Mouse (Mus musculus): Measurements from ENCODE around the gene Supt7l. TPM values are rescaled to one million over a fixed set of nuclear protein-coding genes. Genes with fewer than 3 reads are reported as not detected.
A peak's percentile ranks its signal among the peaks of the same experiment; 100 is the strongest.

The Supt7l gene
- total RNA-seq, 4 experiments from 2014 or later: 20.3 to 24.5 (median 22.9) TPM

DNA sequence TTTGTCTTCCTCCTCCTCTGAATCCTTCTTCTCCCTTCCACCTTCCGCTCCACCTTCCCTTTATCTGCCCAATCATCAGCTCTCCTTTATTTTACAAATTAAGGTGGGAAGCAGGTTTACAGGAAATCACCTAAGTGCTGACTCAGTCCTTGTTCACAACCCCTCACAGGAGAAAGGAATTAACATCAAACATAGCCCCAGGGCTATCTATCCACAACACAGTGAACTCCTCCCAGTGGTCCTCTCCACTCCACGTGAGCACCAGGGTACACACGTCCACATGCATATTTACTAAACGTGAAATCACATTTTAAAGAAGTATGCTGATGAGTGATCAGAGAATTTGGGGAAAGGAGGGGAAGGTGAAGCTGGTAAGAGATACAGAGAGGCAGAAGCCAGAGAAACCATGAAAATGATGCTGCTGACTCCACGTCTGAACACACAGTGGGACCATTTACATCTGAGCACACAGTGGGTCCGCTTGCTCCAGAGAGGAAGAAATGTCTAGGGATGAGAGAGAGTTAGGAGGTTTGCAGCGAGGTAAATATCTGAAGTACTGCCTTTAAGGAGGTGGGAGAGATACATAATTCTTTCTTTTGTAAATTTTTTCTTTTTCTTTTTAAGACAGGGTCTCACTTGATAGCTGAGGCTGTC, 38.4 kb downstream of the Supt7l start:
- no peak for DNase-seq

DNA sequence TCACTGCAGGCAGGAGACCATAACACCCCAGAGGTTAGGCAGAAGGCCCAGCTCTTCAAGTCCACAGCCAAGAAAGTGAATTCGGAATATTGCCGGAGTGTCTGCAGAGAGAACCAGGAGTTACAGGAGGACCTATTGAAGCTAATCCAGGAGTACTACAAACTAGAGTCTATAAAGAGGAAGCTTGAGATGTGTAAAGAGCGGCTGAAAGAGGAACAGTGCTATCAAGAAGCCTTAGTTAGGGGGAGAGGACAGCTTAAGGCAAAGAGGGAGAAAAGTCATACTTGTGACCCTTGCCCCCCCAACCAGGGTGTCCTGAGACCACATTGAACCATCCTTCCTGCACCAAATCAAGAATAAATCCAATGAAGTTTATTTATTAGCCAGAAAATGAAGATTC, 39.7 kb downstream of the Supt7l start:
- no peak for DNase-seq

DNA sequence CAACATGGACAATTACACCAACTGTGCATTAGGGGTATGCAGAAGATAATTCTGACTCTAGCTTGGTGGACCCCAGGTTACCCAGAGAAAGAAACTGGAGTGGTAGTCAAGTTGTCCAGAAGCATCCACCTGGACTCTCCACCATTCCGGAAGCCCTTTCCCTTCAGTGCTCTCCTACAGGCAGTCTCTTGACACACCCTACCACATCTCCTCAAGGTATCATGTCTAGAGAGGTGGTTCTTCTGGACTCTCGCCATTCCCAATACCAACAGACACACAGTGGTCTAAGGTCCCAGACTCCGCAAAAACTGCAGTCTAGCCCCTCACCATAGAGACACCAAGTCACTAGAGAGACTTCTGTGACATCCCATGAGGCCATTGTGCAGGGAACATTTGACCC, 42.2 kb downstream of the Supt7l start, which contains the start of gene 4930548H24Rik:
4930548H24Rik (plus strand) TSS at position 301 of the 400 bp plus-strand sequence.
- no peak for DNase-seq

DNA sequence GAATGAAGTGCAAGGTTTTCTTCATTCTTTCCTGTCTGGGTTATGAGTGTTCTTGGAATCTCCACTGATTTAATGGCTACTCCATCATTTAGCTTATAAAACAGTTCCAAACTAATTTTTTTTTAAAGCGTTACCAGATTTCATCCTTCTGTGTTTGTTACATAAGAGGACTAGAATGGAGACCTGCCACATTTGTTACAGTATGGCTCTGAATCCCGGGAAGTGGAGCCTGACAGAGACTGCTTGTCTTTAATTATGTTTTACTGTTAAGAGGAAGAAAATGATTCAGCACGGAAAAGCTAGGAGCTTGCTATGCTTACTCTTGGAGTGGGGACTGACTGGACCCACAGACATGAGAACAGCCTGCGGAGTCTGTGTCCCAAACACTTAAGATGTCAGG, 47.1 kb downstream of the Supt7l start:
- no peak for DNase-seq

DNA sequence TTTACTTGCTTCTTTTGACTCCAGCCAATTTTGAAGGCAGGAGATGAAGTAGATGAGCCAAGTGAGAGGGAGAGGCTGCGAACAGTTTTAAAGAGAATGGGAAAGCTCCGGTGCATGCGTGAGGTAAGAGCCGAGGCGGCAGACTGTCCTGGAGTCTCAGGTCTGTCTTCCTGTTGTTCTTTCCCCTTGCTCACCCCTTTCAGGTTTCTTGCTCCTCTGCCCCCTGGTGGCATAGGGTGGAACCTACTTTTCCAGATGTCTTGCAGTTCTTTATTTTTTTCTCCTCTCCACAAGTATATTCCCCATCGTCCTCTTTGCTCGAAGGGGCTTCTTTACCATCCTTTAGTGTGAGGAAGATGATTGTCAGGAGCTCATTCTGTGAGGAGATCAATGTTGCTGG, 57.3 kb downstream of the Supt7l start:
- DNase-seq: peak; percentile 16

DNA sequence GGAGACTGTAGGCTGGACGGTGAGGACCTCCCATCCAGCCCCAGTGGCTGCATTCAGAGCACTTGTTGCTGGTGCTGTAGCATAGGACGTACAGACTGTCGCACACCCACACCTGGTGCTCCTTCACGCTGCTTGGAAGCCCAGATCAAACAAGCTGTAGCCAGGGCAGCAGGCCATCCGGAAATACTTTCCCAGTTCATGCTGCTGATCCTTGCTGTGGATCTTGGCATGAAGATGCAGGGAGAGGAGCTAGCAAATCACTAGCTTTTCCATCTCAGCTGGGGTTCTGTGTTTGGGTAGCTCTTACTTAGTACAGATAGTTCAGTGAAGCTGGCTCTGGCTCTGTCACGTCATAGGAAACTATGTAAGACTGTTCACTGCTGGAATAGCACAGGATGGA, 57.9 kb downstream of the Supt7l start:
- no peak for DNase-seq

DNA sequence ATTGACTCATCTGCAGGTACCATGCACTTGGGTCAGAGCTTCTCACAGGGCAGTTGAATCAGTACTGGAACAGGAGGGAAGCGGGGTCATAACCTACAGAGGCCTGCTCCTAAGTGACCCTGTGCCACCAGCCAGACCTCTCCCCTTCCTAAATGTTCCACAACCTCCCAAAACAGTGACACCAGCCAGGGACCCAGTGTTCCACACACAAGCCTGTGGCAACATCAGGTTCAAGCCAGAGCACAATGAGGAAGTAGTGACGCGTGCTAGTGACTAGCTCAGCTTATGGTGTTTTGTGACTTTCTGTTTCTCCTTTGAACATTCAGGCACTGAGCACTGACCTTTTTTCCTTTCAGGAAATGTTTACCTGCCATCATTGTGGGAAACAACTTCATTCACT, 59.8 kb downstream of the Supt7l start:
- DNase-seq: no peak

Other genes starting within 250 kb of the Supt7l start
- 10 to 100 TPM; 38.1 to 62.4 (median 49.5) TPM for gene Ift172, start 236.7 kb downstream of the Supt7l start, total RNA-seq (2022)
- 10 to 100 TPM in 2 of 4 experiments, 1 to 10 TPM in 2; 6.6 to 15.1 (median 10.6) TPM for gene Fndc4, start 231.7 kb downstream of the Supt7l start, total RNA-seq (2022)
- gene Gckr, start 230.4 kb downstream of the Supt7l start, total RNA-seq (2022): under 1 TPM in 3 of 4 experiments, not detected in 1; 0.26 to 0.70 (median 0.49) TPM
- 10 to 100 TPM; 21.4 to 36.3 (median 26.8) TPM for gene Zfp512, start 75.4 kb downstream of the Supt7l start, total RNA-seq (2022)
- under 1 TPM in 2 of 4 experiments, not detected in 2; 0.22 TPM for gene 4930548H24Rik, start 42.1 kb downstream of the Supt7l start, total RNA-seq (2022)
- gene Gpn1, start 33.1 kb downstream of the Supt7l start, total RNA-seq (2022): 10 to 100 TPM; 34.2 to 39.4 (median 36.6) TPM
- gene Slc4a1ap, start 812 bp downstream of the Supt7l start, total RNA-seq (2022): 10 to 100 TPM; 34.9 to 44.1 (median 38.0) TPM
- 100 to 1,000 TPM; 266 to 421 (median 323) TPM for gene Mrpl33, start 69.1 kb upstream of the Supt7l start, total RNA-seq (2022)
- 10 to 100 TPM in 3 of 4 experiments, 1 to 10 TPM in 1; 8.9 to 14.8 (median 10.5) TPM for gene Rbks, start 169.8 kb upstream of the Supt7l start, total RNA-seq (2022)
- gene Babam2, start 169.9 kb upstream of the Supt7l start, total RNA-seq (2022): 100 to 1,000 TPM; 109 to 127 (median 118) TPM